Mouse (Mus musculus) kidney, embryonic 16.5 days (tissue): ENCODE data around the gene Ssbp3. TPM values are rescaled to one million over a fixed set of nuclear protein-coding genes. Genes with fewer than 3 reads are reported as not detected.

Experiments
- ATAC-seq: fragments of 200-750 bp; cut with Nextera tagmentation; 2 replicates; pipeline ENCODE4 v1.8.0; 2017; ENCODE audit warnings: moderate TSS enrichment; ENCODE audit not compliant: low FRiP score, low TSS enrichment
- H3K27ac ChIP-seq: fragments of 300-500 bp; sonication (generic); 2 replicates; pipeline ENCODE4 v1.5.1; 2014; ENCODE audit warnings: low read length
- H3K27me3 ChIP-seq: fragments of 300-500 bp; sonication (generic); 2 replicates; pipeline ENCODE4 v1.6.1; 2014; ENCODE audit warnings: low read length, control low read depth, mixed read lengths; ENCODE audit not compliant: insufficient read depth
- H3K36me3 ChIP-seq: fragments of 300-500 bp; sonication (generic); 2 replicates; pipeline ENCODE4 v1.6.1; 2014; ENCODE audit warnings: low read length, control low read depth, mixed read lengths; ENCODE audit not compliant: insufficient read depth
- H3K4me1 ChIP-seq: fragments of 300-500 bp; sonication (generic); 2 replicates; pipeline ENCODE4 v1.6.1; 2014; ENCODE audit warnings: low read length, control low read depth, mixed read lengths; ENCODE audit not compliant: insufficient read depth
- H3K4me2 ChIP-seq: fragments of 300-500 bp; sonication (generic); replicated peaks from 2 replicates; pipeline ENCODE4 v1.6.1; 2014; ENCODE audit warnings: low read depth, low read length
- H3K4me3 ChIP-seq: fragments of 300-500 bp; sonication (generic); 2 replicates; pipeline ENCODE4 v1.5.1; 2014; ENCODE audit warnings: mild to moderate bottlenecking, low read length
- H3K9ac ChIP-seq: fragments of 300-500 bp; sonication (generic); replicated peaks from 2 replicates; pipeline ENCODE4 v1.6.1; 2014; ENCODE audit warnings: low read length
- H3K9me3 ChIP-seq: fragments of 300-500 bp; sonication (generic); 2 replicates; pipeline ENCODE4 v1.6.1; 2016; ENCODE audit warnings: low read length, control low read depth
- WGBS: fragments of 180-500 bp; shearing (Covaris S2); extraction: QIAGEN DNeasy Blood & Tissue Kit; methylation state at CpG from one replicate; pipeline ENCODE4 v1.1.7; 2014; 5-methylcytosine and 5-hydroxymethylcytosine counted together
- polyA plus RNA-seq: library from polyadenylated mRNA; unstranded; fragments of >200 nt; fragmentation: Nextera tagmentation; extraction: Ambion mirVana; gene quantifications from 2 replicates; pipeline ENCODE4 v1.2.1, GENCODE M21; 2015

Ssbp3 gene
- polyA plus RNA-seq, 1 experiment from 2014 or later = 79.4 TPM

DNA sequence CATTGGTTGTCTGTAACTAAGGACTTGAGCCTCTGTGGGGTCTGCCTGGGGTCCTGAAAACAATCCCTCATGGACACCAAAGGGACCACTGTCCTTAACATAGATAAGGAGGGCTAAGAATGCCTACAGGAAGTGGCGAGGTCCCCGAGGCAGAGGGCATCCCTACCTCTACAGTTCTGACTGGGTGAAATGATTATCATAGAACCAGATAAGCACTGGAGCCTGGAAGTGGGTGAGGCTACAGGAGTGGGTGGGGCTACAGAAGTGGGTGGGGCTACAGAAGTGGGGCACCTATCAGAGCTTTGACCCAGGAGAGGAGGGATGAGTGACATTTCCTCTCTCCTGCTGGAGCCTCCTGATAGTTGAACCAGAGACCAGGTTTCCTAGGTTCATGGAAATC is 39.9 kb upstream of the Ssbp3 start:
- Histone ChIP-seq H3K9me3 (no peaks in the 10 kb centered on the region), H3K27me3 (no peaks in the 10 kb centered on the region), H3K36me3 (no peaks in the 10 kb centered on the region), H3K9ac (no peak overlapping the region), H3K4me2 (no peak overlapping the region), H3K4me1 (peaks cover 28% of the 10 kb centered on the region), H3K27ac (no peak overlapping the region), H3K4me3 (no peak overlapping the region)
- ATAC-seq = no peak
- 82% methylated on average over 2 of the region's 2 CpGs for WGBS

DNA sequence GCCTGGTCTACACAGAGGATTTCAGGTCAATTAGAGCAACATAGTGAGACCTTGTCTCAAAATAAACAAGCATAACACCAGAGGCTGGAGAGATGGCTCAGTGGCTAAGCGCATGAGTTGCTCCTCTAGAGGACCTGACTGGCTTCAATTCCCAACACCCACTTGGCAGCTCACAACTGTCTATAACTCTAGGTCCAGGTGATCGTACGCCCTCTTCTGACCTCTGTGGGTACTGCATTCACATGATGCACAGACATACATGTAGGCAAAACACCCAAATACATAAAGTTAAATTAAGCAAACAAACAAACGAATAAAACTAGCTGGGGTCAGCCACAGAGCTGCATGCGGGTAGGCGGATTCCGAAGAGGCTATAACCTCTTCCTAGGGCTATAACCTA is 36.0 kb upstream of the Ssbp3 start:
- no peak for ATAC-seq
- Histone ChIP-seq H3K4me1 (peaks cover 2% of the 10 kb centered on the region), H3K4me2 (no peak overlapping the region), H3K27ac (no peak overlapping the region), H3K27me3 (no peaks in the 10 kb centered on the region), H3K36me3 (no peaks in the 10 kb centered on the region), H3K4me3 (no peak overlapping the region), H3K9me3 (no peaks in the 10 kb centered on the region), H3K9ac (no peak overlapping the region)
- WGBS = 89% methylated on average over 7 of the region's 7 CpGs

DNA sequence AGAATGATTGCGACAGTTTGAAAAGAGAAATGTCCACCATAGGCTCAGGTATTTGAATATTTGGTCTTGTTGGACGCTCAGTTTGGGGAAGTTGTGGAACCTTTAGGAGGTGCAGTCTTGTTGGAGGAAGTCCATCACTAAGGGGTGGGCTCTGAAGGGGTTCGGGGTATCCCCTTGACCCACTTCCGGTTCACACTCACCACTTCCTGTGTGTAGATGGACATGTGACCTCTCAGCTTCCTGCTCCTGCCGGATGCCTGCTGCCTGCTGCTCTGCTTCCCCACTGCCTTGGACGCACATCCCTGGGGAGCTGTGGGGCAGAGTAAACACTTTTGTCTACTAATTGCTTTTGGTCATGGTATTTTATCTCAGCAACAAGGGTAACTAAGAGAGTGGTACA is 29.4 kb upstream of the Ssbp3 start:
- H3K27ac ChIP-seq = no peak overlapping the region
- no peak overlapping the region for H3K4me3 ChIP-seq
- no peaks in the 10 kb centered on the region for H3K36me3 ChIP-seq
- 71% methylated on average over 6 of the region's 6 CpGs for WGBS
- H3K9me3 ChIP-seq = 0 out of 2 replicates have a peak, but pooled peaks cover 3% of the 10 kb centered on the region
- H3K9ac ChIP-seq = no peak overlapping the region
- no peak for ATAC-seq
- no peaks in the 10 kb centered on the region for H3K27me3 ChIP-seq
- no peaks in the 10 kb centered on the region for H3K4me1 ChIP-seq
- no peak overlapping the region for H3K4me2 ChIP-seq

DNA sequence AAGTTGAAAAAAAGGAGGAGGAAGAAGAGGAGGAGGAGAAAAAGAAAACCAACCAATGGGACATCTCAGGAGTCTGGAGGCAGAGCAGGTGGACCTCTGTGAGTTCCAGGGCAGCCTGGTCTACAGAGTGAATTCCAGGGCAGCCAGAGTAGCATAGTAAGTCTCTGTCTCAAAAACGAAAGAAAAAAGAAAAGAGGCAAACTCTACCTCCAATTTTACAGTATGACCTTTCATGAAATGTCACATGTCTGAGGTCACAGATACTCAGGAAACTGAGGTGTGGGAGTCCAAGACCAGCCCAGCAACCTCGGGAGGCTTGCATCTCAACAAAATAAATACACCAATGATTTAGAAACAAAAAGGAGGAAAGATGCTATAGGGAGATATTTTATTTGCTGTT is 27.4 kb upstream of the Ssbp3 start:
- Histone ChIP-seq H3K36me3 (no peaks in the 10 kb centered on the region), H3K9me3 (0 out of 2 replicates have a peak, but pooled peaks cover 3% of the 10 kb centered on the region), H3K27ac (no peak overlapping the region), H3K4me2 (no peak overlapping the region), H3K27me3 (no peaks in the 10 kb centered on the region), H3K4me3 (no peak overlapping the region), H3K9ac (no peak overlapping the region), H3K4me1 (no peaks in the 10 kb centered on the region)
- ATAC-seq = no peak
- WGBS = 55% methylated on average over 2 of the region's 2 CpGs

GRCm38 (mm10) chr4:106886307-106887085 is 24.0 kb upstream of the Ssbp3 start:
- no peaks in the 10 kb centered on the region for H3K4me1 ChIP-seq
- H3K4me2 ChIP-seq = no peak overlapping the region
- H3K27me3 ChIP-seq = no peaks in the 10 kb centered on the region
- ATAC-seq = no peak
- H3K27ac ChIP-seq = no peak overlapping the region
- 73% methylated on average over 10 of the region's 10 CpGs for WGBS
- 0 out of 2 replicates have a peak, but pooled peaks cover 3% of the 10 kb centered on the region for H3K9me3 ChIP-seq
- H3K4me3 ChIP-seq = no peak overlapping the region
- no peak overlapping the region for H3K9ac ChIP-seq
- H3K36me3 ChIP-seq = no peaks in the 10 kb centered on the region

DNA sequence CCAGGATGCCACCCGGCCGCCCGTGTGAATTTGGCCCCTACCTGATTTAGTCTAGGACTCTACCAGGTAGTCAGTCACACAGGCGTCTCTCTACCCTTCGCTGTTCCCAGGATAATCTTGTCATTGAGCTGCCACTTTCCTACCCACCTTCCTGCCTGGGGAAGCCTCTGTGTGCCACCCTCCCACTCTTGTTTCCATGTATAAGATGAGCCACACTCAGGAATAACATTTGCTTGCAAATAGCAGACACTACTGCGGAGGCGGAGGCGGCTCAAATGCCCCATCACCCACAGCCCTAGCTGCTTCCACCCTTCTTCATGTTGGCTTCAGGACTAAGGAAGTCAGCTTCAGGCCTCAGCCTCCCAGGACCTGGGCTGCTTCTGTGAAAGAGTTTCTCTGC is 14.4 kb upstream of the Ssbp3 start:
- Histone ChIP-seq H3K27ac (no peak overlapping the region), H3K27me3 (no peaks in the 10 kb centered on the region), H3K4me1 (no peaks in the 10 kb centered on the region), H3K4me3 (no peak overlapping the region), H3K9me3 (peaks cover 7% of the 10 kb centered on the region; the same call in 1 of the 2 replicates), H3K4me2 (no peak overlapping the region), H3K36me3 (no peaks in the 10 kb centered on the region), H3K9ac (no peak overlapping the region)
- ATAC-seq = no peak
- WGBS = 85% methylated on average over 8 of the region's 8 CpGs

- Histone ChIP-seq H3K9me3 (no peaks in the 10 kb centered on the region), H3K27ac (no peak overlapping the region), H3K27me3 (no peaks in the 10 kb centered on the region), H3K4me2 (no peak overlapping the region), H3K4me1 (no peaks in the 10 kb centered on the region), H3K9ac (no peak overlapping the region), H3K36me3 (no peaks in the 10 kb centered on the region), H3K4me3 (no peak overlapping the region)
- WGBS = 69% methylated on average over 5 of the region's 5 CpGs
- ATAC-seq = no peak
These were observed 11.6 kb upstream of the Ssbp3 start for GRCm38 (mm10) chr4:106898923-106899322.

GRCm38 (mm10) chr4:106899471-106899870 is 11.0 kb upstream of the Ssbp3 start:
- Histone ChIP-seq H3K9ac (no peak overlapping the region), H3K4me2 (no peak overlapping the region), H3K9me3 (no peaks in the 10 kb centered on the region), H3K27me3 (no peaks in the 10 kb centered on the region), H3K4me1 (no peaks in the 10 kb centered on the region), H3K4me3 (no peak overlapping the region), H3K27ac (no peak overlapping the region), H3K36me3 (no peaks in the 10 kb centered on the region)
- 67% methylated on average over 3 of the region's 3 CpGs for WGBS
- ATAC-seq = no peak

DNA sequence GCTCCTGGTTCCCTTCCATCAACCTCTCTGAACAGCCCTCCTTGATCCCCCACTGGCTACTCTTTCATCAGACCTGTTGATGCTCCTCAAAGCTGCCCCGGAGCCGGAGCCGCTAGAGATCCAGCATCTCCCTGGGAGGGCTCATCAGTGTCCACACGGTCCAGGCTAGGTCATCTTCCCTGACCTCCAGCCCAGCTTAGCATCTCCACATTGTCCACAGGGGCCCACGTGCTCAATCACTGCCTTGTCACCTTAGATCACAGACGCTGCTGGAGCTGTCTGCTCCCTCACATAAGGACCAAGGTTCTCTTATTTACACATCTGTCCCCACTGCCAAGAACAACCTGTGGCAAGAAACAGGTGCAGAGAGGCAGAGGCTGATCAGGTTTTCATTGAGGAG is 9.8 kb upstream of the Ssbp3 start:
- Histone ChIP-seq H3K4me1 (no peaks in the 10 kb centered on the region), H3K9me3 (no peaks in the 10 kb centered on the region), H3K36me3 (no peaks in the 10 kb centered on the region), H3K27me3 (no peaks in the 10 kb centered on the region), H3K4me2 (no peak overlapping the region), H3K4me3 (no peak overlapping the region), H3K9ac (no peak overlapping the region), H3K27ac (no peak overlapping the region)
- 33% methylated on average over 6 of the region's 6 CpGs for WGBS
- ATAC-seq = 0 out of 2 replicates have a peak, but pooled peaks have one; percentile 50

DNA sequence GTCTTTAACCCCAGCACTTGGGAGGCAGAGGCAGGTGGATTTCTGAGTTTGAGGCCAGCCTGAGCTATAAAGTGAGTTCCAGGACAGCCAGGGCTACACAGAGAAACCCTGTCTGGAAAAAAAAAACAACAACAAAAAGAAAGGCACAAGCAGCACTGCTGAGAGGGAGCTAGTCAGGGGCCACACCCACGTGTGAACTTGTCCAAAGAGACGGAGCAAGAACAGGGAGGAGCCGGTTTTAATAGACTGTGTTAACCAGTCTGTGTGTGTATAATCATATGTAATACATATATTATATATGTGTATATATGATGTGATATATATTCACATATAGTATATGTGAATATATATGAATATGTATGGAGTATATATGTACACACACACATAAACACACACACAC is 8.9 kb upstream of the Ssbp3 start:
- Histone ChIP-seq H3K27ac (no peak overlapping the region), H3K9me3 (no peaks in the 10 kb centered on the region), H3K4me3 (no peak overlapping the region), H3K4me1 (no peaks in the 10 kb centered on the region), H3K27me3 (no peaks in the 10 kb centered on the region), H3K9ac (no peak overlapping the region), H3K36me3 (no peaks in the 10 kb centered on the region), H3K4me2 (no peak overlapping the region)
- 63% methylated on average over 3 of the region's 3 CpGs for WGBS
- no peak for ATAC-seq
